In the genomic region with DNA sequence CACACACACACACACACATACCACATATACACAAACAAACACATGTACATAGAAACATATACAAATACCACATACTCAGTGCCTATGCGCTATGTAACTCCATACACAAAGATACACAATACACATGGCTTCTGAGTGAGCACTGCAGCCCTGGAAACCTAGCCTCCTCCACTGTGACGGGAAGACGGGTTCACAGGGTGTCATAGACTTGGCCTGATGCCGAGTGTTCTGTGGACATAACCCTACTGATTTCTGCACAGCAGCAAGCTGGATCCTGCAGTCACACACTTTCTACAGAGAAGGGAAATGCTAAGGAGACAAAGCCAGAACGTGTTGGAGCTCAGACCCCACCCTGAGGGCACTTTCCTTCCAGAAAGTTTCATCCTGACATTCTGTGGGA, we compare ENCODE assay signal across 12 mouse cellular contexts. TPM values are rescaled to one million over a fixed set of nuclear protein-coding genes. Genes with fewer than 3 reads are reported as not detected.
DNase-seq lines count a peak whose midpoint lies in the region; ATAC-seq and TF ChIP-seq lines count a peak whose summit lies in the region.
"Had no signal": no experiment of that assay in that cellular context is flagged by ENCODE, and none has a peak within 500 bp of the region (broad histone marks: within the 10 kb centered on the region; RNA-seq: fewer than 3 reads in every experiment).

No protein-coding gene starts in this region.

- 65% methylated on average over 5 of the region's 5 CpGs for WGBS in midbrain, postnatal 0 days
- 72% methylated on average over 5 of the region's 5 CpGs for WGBS in midbrain, embryonic 11.5 days
- 29% methylated on average over 5 of the region's 5 CpGs for WGBS in stomach, embryonic 15.5 days

- ATAC-seq in midbrain, postnatal 0 days (ENCODE audit: low FRiP score) = no peak
- no peak for ATAC-seq in midbrain, embryonic 11.5 days (ENCODE audit: low FRiP score)
- ATAC-seq in stomach, embryonic 15.5 days (ENCODE audit: insufficient read depth, low FRiP score, low read depth) = 0 out of 2 replicates have a peak, but pooled peaks have one; percentile 35

- no peaks in the 10 kb centered on the region for H3K27me3 ChIP-seq in midbrain, postnatal 0 days (ENCODE audit: insufficient read depth, low read length)
- no peaks in the 10 kb centered on the region; the same call in 1 of the 2 replicates for H3K27me3 ChIP-seq in midbrain, embryonic 11.5 days (ENCODE audit: control insufficient read depth, insufficient read depth, low read length)
- no peaks in the 10 kb centered on the region for H3K27me3 ChIP-seq in stomach, embryonic 15.5 days (replicated peaks)

- no peak overlapping the region for H3K4me2 ChIP-seq in midbrain, postnatal 0 days (ENCODE audit: low read depth, low read length, poor library complexity, severe bottlenecking)
- H3K4me2 ChIP-seq in midbrain, embryonic 11.5 days = no peak overlapping the region
- H3K4me2 ChIP-seq in stomach, embryonic 15.5 days = no peak overlapping the region

- H3K9me3 ChIP-seq in midbrain, postnatal 0 days (ENCODE audit: low read length) = no peaks in the 10 kb centered on the region
- H3K9me3 ChIP-seq in midbrain, embryonic 11.5 days (ENCODE audit: control insufficient read depth, low read length) = no peaks in the 10 kb centered on the region
- H3K9me3 ChIP-seq in stomach, embryonic 15.5 days = no peaks in the 10 kb centered on the region

- peak; percentile 9 for DNase-seq in gastrocnemius, postnatal 10 days
- no peak for DNase-seq in gastrocnemius, postnatal 25 days
- DNase-seq in midbrain, postnatal 0 days (ENCODE audit: low spot score) = peak; percentile 24
- no peak for DNase-seq in midbrain, embryonic 11.5 days (ENCODE audit: low spot score, missing footprints)
- DNase-seq in kidney, adult 8-10 months = peak; percentile 23 to 33
- no peak for DNase-seq in left cerebral cortex, adult 8-10 months (ENCODE audit: low spot score in 2 of 2)
- DNase-seq in right cerebral cortex, adult 18-20 months = no peak
- DNase-seq: cerebellum, postnatal 36 days; layer of hippocampus, postnatal 36 days; right cerebral cortex, postnatal 25 days had no signal

- H3K4me3 ChIP-seq in midbrain, postnatal 0 days (ENCODE audit: low read depth, low read length) = no peak overlapping the region
- H3K4me3 ChIP-seq in midbrain, embryonic 11.5 days (ENCODE audit: low read depth, low read length) = no peak overlapping the region
- no peak overlapping the region for H3K4me3 ChIP-seq in stomach, embryonic 15.5 days (replicated peaks)

- H3K4me1 ChIP-seq in midbrain, postnatal 0 days (ENCODE audit: insufficient read depth, low read length) = no peaks in the 10 kb centered on the region
- no peaks in the 10 kb centered on the region for H3K4me1 ChIP-seq in midbrain, embryonic 11.5 days (ENCODE audit: control insufficient read depth, insufficient read depth, low read length)
- no peaks in the 10 kb centered on the region for H3K4me1 ChIP-seq in stomach, embryonic 15.5 days

- H3K36me3 ChIP-seq in midbrain, postnatal 0 days (ENCODE audit: insufficient read depth, low read length) = no peaks in the 10 kb centered on the region
- H3K36me3 ChIP-seq in midbrain, embryonic 11.5 days (ENCODE audit: control insufficient read depth, insufficient read depth, low read length) = no peaks in the 10 kb centered on the region
- H3K36me3 ChIP-seq in stomach, embryonic 15.5 days = no peaks in the 10 kb centered on the region

- no peak for TF ChIP-seq CTCF in midbrain, postnatal 0 days (IDR thresholded peaks at IDR 0.05)

- H3K9ac ChIP-seq in midbrain, postnatal 0 days (replicated peaks; ENCODE audit: low read length, poor library complexity, severe bottlenecking) = no peak overlapping the region
- H3K9ac ChIP-seq in midbrain, embryonic 11.5 days (ENCODE audit: low read length) = no peak overlapping the region
- H3K9ac ChIP-seq in stomach, embryonic 15.5 days = no peak overlapping the region

- no peak overlapping the region for H3K27ac ChIP-seq in midbrain, postnatal 0 days (ENCODE audit: low read depth, low read length)
- H3K27ac ChIP-seq in midbrain, embryonic 11.5 days (ENCODE audit: low read depth, low read length) = no peak overlapping the region
- H3K27ac ChIP-seq in stomach, embryonic 15.5 days = no peak overlapping the region

RNA-seq across cellular contexts. Expression of a gene that starts 6.6 kb away (rescaled TPM):
- under 1 TPM; 0.05 to 0.07 TPM for total RNA-seq in gastrocnemius, postnatal 10 days (2021)
- total RNA-seq in gastrocnemius, postnatal 25 days (2021) = not detected
- total RNA-seq in midbrain, postnatal 0 days (2014; rRNA removed) = 7.4 and 8.0 TPM in 2 replicates
- polyA plus RNA-seq in midbrain, postnatal 0 days (2015; fragmentation: Nextera tagmentation; extraction: Ambion mirVana) = 6.7 and 7.5 TPM in 2 replicates
- 0.20 and 0.22 TPM in 2 replicates for polyA plus RNA-seq in midbrain, embryonic 11.5 days (2014; fragmentation: Nextera tagmentation; extraction: Ambion mirVana)
- 0.18 and 0.32 TPM in 2 replicates for polyA plus RNA-seq in stomach, embryonic 15.5 days (2015; fragmentation: Nextera tagmentation; extraction: Ambion mirVana)
- total RNA-seq in left cerebral cortex, adult 8-10 months (2022) = 10 to 100 TPM; 14.9 to 21.0 (median 17.0) TPM
- total RNA-seq: gastrocnemius, adult 18-20 months had no signal

RNA-seq across cellular contexts. Expression of a gene that starts 9.1 kb away (rescaled TPM):
- 1 to 10 TPM in 1 of 2 experiments, under 1 TPM in 1; 0.85 to 1.1 TPM for total RNA-seq in gastrocnemius, postnatal 10 days (2021)
- total RNA-seq in gastrocnemius, postnatal 25 days (2021) = under 1 TPM; 0.38 to 0.41 TPM
- not detected in 2 replicates for total RNA-seq in midbrain, postnatal 0 days (2014; rRNA removed)
- 0.33 and 0.43 TPM in 2 replicates for polyA plus RNA-seq in midbrain, postnatal 0 days (2015; fragmentation: Nextera tagmentation; extraction: Ambion mirVana)
- polyA plus RNA-seq in midbrain, embryonic 11.5 days (2014; fragmentation: Nextera tagmentation; extraction: Ambion mirVana) = 0.32 TPM in 1 of 2 replicates, not detected in the other
- 8.6 and 12.5 TPM in 2 replicates for polyA plus RNA-seq in stomach, embryonic 15.5 days (2015; fragmentation: Nextera tagmentation; extraction: Ambion mirVana)
- total RNA-seq in left cerebral cortex, adult 8-10 months (2022) = under 1 TPM in 3 of 4 experiments, not detected in 1; 0.50 to 0.91 (median 0.55) TPM

RNA-seq across cellular contexts. Expression of a gene that starts 30.3 kb away (rescaled TPM):
- 100 to 1,000 TPM; 217 to 232 TPM for total RNA-seq in gastrocnemius, postnatal 10 days (2021)
- total RNA-seq in gastrocnemius, postnatal 25 days (2021) = 100 to 1,000 TPM; 369 to 406 TPM
- 93.9 and 95.9 TPM in 2 replicates for total RNA-seq in midbrain, postnatal 0 days (2014; rRNA removed)
- 201 and 211 TPM in 2 replicates for polyA plus RNA-seq in midbrain, postnatal 0 days (2015; fragmentation: Nextera tagmentation; extraction: Ambion mirVana)
- 213 and 220 TPM in 2 replicates for polyA plus RNA-seq in midbrain, embryonic 11.5 days (2014; fragmentation: Nextera tagmentation; extraction: Ambion mirVana)
- polyA plus RNA-seq in stomach, embryonic 15.5 days (2015; fragmentation: Nextera tagmentation; extraction: Ambion mirVana) = 221 and 233 TPM in 2 replicates
- total RNA-seq in left cerebral cortex, adult 8-10 months (2022) = 100 to 1,000 TPM; 455 to 522 (median 488) TPM

RNA-seq across cellular contexts. Expression of a gene that starts 37.0 kb away (rescaled TPM):
- total RNA-seq in gastrocnemius, postnatal 10 days (2021) = not detected
- total RNA-seq in gastrocnemius, postnatal 25 days (2021) = not detected
- total RNA-seq in midbrain, postnatal 0 days (2014; rRNA removed) = 0.16 TPM in 1 of 2 replicates, not detected in the other
- polyA plus RNA-seq in midbrain, postnatal 0 days (2015; fragmentation: Nextera tagmentation; extraction: Ambion mirVana) = 0.06 and 0.07 TPM in 2 replicates
- polyA plus RNA-seq in midbrain, embryonic 11.5 days (2014; fragmentation: Nextera tagmentation; extraction: Ambion mirVana) = not detected in 2 replicates
- polyA plus RNA-seq in stomach, embryonic 15.5 days (2015; fragmentation: Nextera tagmentation; extraction: Ambion mirVana) = not detected in 2 replicates
- not detected for total RNA-seq in left cerebral cortex, adult 8-10 months (2022)
- total RNA-seq: gastrocnemius, adult 18-20 months; layer of hippocampus, postnatal 36 days had no signal

RNA-seq across cellular contexts. Expression of a gene that starts 50.1 kb away (rescaled TPM):
- not detected for total RNA-seq in gastrocnemius, postnatal 10 days (2021)
- total RNA-seq in gastrocnemius, postnatal 25 days (2021) = not detected
- total RNA-seq in midbrain, postnatal 0 days (2014; rRNA removed) = not detected in 2 replicates
- not detected in 2 replicates for polyA plus RNA-seq in midbrain, postnatal 0 days (2015; fragmentation: Nextera tagmentation; extraction: Ambion mirVana)
- polyA plus RNA-seq in midbrain, embryonic 11.5 days (2014; fragmentation: Nextera tagmentation; extraction: Ambion mirVana) = not detected in 2 replicates
- not detected in 2 replicates for polyA plus RNA-seq in stomach, embryonic 15.5 days (2015; fragmentation: Nextera tagmentation; extraction: Ambion mirVana)
- total RNA-seq in left cerebral cortex, adult 8-10 months (2022) = under 1 TPM in 1 of 4 experiments, not detected in 3; 0.08 TPM
- total RNA-seq: gastrocnemius, adult 18-20 months; layer of hippocampus, postnatal 36 days had no signal

Comparison
In these comparisons a context has a peak if more than half of its experiments do, and no peak if none do; other contexts are left out.
1. DNase-seq: peak in gastrocnemius, postnatal 10 days (single experiment), midbrain, postnatal 0 days (single experiment) and kidney, adult 8-10 months (2 of 2); none in gastrocnemius, postnatal 25 days (single experiment), midbrain, embryonic 11.5 days (single experiment), left cerebral cortex, adult 8-10 months (0 of 2) and right cerebral cortex, adult 18-20 months (single experiment).